Mouse (Mus musculus) erythroblast, embryonic 14.5 days (primary cell): ENCODE results near the gene Hipk1.

ENCODE experiments used
- GATA1 ChIP-seq: IDR thresholded peaks from 2 replicates; pipeline ENCODE4 v1.6.1; 2012; ENCODE audit warnings: low read length, inconsistent platforms, mixed read lengths
- TAL1 ChIP-seq: IDR thresholded peaks from 3 replicates; pipeline ENCODE4 v1.6.1; 2012; ENCODE audit warnings: low read length, inconsistent platforms, mixed read lengths

DNA sequence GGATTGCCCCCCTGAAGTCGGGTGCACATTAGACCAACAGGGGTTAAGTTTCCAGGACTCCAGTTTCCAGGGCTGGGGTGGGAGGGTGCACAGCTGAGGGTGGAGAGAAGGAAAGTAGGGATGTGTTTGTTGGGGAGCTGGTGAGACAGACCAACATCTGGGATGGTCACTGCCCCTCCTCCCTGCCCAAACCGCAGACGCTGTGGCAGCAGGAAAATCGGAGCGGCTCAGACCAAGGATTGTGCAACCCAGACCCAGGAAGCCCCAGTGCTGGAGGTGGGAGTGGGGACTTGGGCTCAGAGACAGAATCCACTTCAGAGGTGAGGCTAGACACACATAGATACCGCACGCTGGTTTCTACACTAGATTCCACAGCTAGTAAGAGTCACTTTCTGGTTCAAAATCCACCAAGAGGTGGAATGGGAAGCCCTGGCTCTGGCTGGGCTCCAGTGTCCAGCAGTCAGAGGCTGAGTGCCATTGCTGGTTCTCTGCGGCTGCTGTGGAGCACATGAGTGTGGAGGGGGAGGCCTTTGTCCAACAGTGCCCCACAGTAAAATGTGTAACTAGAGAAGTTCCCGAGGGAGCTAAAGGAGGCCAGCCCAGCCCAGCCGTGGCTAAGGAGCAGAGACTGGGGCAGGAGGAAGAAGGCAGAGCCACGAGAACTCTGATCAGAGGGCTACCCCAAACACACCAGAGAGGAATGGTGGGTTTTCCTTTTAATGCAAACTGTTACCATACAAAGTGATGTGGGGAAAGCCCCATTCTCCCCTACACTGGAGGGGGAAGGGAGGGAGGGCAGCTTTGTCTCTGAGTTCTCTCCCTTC, 56.5 kb downstream of the Hipk1 start:
- no peak for TF ChIP-seq GATA1
- TF ChIP-seq TAL1, result no peak
